Mouse (Mus musculus) myocyte (in vitro differentiated cells): ENCODE data around the gene Vmp1. TPM values are rescaled to one million over a fixed set of nuclear protein-coding genes. Genes with fewer than 3 reads are reported as not detected.
A peak's percentile ranks its signal among the peaks of the same experiment; 100 is the strongest.

Experiments used
- H3K27me3 ChIP-seq: one replicate; pipeline ENCODE4 v1.6.1; 2011; ENCODE audit not compliant: control insufficient read depth, insufficient read depth, insufficient read length
- H3K36me3 ChIP-seq: one replicate; pipeline ENCODE4 v1.6.1; 2011; ENCODE audit not compliant: control insufficient read depth, insufficient read depth
- H3K4me2 ChIP-seq: one replicate; pipeline ENCODE4 v1.6.1; 2011; ENCODE audit warnings: low read depth, control low read depth
- H3K4me3 ChIP-seq: one replicate; pipeline ENCODE4 v1.5.1; 2011; ENCODE audit warnings: mild to moderate bottlenecking, control low read depth, moderate library complexity
- H3K79me2 ChIP-seq: one replicate; pipeline ENCODE4 v1.6.1; 2011; ENCODE audit not compliant: control insufficient read depth, insufficient read depth
- H3ac ChIP-seq: one replicate; pipeline ENCODE4 v1.6.1; 2011; ENCODE audit not compliant: control insufficient read depth, insufficient read length
- CEBPB ChIP-seq: IDR thresholded peaks from 2 replicates; pipeline ENCODE4 v1.6.1; 2011; ENCODE audit warnings: mild to moderate bottlenecking, moderate library complexity; ENCODE audit not compliant: poor library complexity, insufficient read depth, severe bottlenecking
- E2F4 ChIP-seq: IDR thresholded peaks from one replicate; pipeline ENCODE4 v1.6.1; 2011; ENCODE audit warnings: mild to moderate bottlenecking, control low read depth, moderate library complexity; ENCODE audit not compliant: insufficient read depth
- MAX ChIP-seq: IDR thresholded peaks from one replicate; pipeline ENCODE4 v1.6.1; 2011; ENCODE audit warnings: low read depth, mild to moderate bottlenecking, control low read depth
- MYOD1 ChIP-seq, 3 experiments: IDR thresholded peaks; one replicate each; pipeline ENCODE4 v1.6.1; 2011; ENCODE audit warnings: control low read depth in 2 of 3, low read depth in 2 of 3, mild to moderate bottlenecking in 2 of 3, moderate library complexity in 1 of 3; ENCODE audit not compliant: insufficient read length in 2 of 3, control insufficient read depth in 1 of 3
- MYOG ChIP-seq, 3 experiments: IDR thresholded peaks; one replicate each; pipeline ENCODE4 v1.6.1; 2011; ENCODE audit warnings: control low read depth in 2 of 3, low read depth in 2 of 3, mild to moderate bottlenecking in 2 of 3; ENCODE audit not compliant: insufficient read length in 2 of 3, control insufficient read depth in 1 of 3, insufficient read depth in 1 of 3
- POLR2A ChIP-seq: IDR thresholded peaks from one replicate; pipeline ENCODE4 v1.6.1; 2011; ENCODE audit warnings: low read depth, mild to moderate bottlenecking, control low read depth, moderate library complexity; ENCODE audit not compliant: insufficient read length
- POLR2AphosphoS2 ChIP-seq: IDR thresholded peaks from one replicate; pipeline ENCODE4 v1.6.1; 2011; ENCODE audit warnings: low read depth, control low read depth; ENCODE audit not compliant: insufficient read length
- REST ChIP-seq: IDR thresholded peaks from one replicate; pipeline ENCODE4 v1.6.1; 2011; ENCODE audit warnings: mild to moderate bottlenecking, control low read depth, moderate library complexity; ENCODE audit not compliant: insufficient read depth, insufficient read length
- SRF ChIP-seq: IDR thresholded peaks from one replicate; pipeline ENCODE4 v1.6.1; 2011; ENCODE audit warnings: low read depth; ENCODE audit not compliant: control insufficient read depth, insufficient read length
- TCF12 ChIP-seq: IDR thresholded peaks from one replicate; pipeline ENCODE4 v1.6.1; 2011; ENCODE audit warnings: mild to moderate bottlenecking, control low read depth; ENCODE audit not compliant: poor library complexity, insufficient read depth, severe bottlenecking
- TCF3 ChIP-seq: IDR thresholded peaks from one replicate; pipeline ENCODE4 v1.6.1; 2011; ENCODE audit warnings: low read depth, control low read depth; ENCODE audit not compliant: insufficient read length
- USF1 ChIP-seq: IDR thresholded peaks from one replicate; pipeline ENCODE4 v1.6.1; 2011; ENCODE audit warnings: low read depth, mild to moderate bottlenecking, control low read depth, moderate library complexity
- polyA plus RNA-seq: library from polyadenylated mRNA; unstranded; fragments of >200 nt; fragmentation: generic; extraction: Trizol; gene quantifications from one replicate; pipeline ENCODE4 v1.2.1, GENCODE M21; 2012; ENCODE audit warnings: missing spikeins

Gene Vmp1
- polyA plus RNA-seq, 1 experiment, result 169 TPM

DNA sequence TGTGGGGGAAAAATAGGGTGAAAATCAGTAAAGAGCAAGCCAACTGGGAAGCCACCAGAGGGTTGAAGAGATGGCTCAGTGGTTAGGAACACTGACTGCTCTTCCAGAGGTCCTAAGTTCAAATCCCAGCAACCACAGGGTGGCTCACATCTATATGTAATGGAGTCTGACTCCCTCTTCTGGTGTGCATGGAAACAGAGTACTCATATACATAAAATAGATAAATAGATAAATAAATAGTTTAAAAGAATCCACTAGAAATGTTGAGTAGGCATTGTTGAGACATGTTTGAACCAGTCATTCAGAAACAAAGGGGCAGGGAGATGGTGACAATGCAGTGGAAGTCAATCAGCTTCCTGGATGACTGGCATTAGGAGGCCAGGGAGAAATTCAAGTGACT, 56.0 kb downstream of the Vmp1 start:
- no peaks in the 10 kb centered on the region for H3K27me3 ChIP-seq
- TF ChIP-seq E2F4, result no peak
- TF ChIP-seq MYOD1 (IDR thresholded peaks at IDR 0.05; ENCODE audit: control insufficient read depth in 1 of 3, insufficient read length in 2 of 3, low read depth in 2 of 3), result no peak
- TF ChIP-seq SRF, result no peak
- TF ChIP-seq TCF3, result no peak
- no peak for TF ChIP-seq MAX
- TF ChIP-seq USF1, result no peak
- TF ChIP-seq MYOG (IDR thresholded peaks at IDR 0.05; ENCODE audit: control insufficient read depth in 1 of 3, insufficient read depth in 1 of 3, insufficient read length in 2 of 3, low read depth in 2 of 3), result no peak
- no peak for TF ChIP-seq CEBPB
- TF ChIP-seq POLR2A, result no peak
- no peak for TF ChIP-seq REST
- TF ChIP-seq TCF12, result no peak
- no peak for TF ChIP-seq POLR2AphosphoS2
- peaks cover 39% of the 10 kb centered on the region for H3K79me2 ChIP-seq
- H3K4me3 ChIP-seq, result no peak overlapping the region
- peaks cover 12% of the 10 kb centered on the region for H3K36me3 ChIP-seq
- H3K4me2 ChIP-seq, result no peak overlapping the region
- no peak overlapping the region for H3ac ChIP-seq

DNA sequence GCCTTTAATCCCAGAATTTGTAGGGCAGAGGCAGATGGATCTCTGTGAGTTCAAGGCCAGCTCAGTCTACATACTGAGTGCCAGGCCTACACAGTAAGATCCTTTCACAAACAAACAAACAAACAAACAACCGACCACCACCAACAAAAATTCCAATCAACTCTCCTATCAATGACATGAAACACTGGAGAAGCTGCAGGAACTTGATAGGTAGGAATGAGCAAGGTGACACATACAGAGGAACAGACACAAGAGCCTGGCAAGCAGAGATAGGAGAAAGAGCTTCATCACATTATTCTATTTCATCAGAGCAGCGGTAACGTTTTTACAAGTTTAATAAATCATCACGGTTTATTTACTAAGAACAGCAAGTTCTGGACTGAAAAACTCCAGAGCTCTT, 56.9 kb downstream of the Vmp1 start:
- no peak for TF ChIP-seq SRF
- TF ChIP-seq CEBPB, result no peak
- TF ChIP-seq POLR2A, result no peak
- TF ChIP-seq MYOD1 (IDR thresholded peaks at IDR 0.05; ENCODE audit: control insufficient read depth in 1 of 3, insufficient read length in 2 of 3, low read depth in 2 of 3), result no peak
- TF ChIP-seq E2F4, result no peak
- TF ChIP-seq POLR2AphosphoS2, result no peak
- TF ChIP-seq MYOG (IDR thresholded peaks at IDR 0.05; ENCODE audit: control insufficient read depth in 1 of 3, insufficient read depth in 1 of 3, insufficient read length in 2 of 3, low read depth in 2 of 3), result no peak
- no peak for TF ChIP-seq TCF3
- no peak for TF ChIP-seq TCF12
- no peak for TF ChIP-seq USF1
- TF ChIP-seq REST, result no peak
- TF ChIP-seq MAX, result no peak
- Histone ChIP-seq H3K36me3 (peaks cover 3% of the 10 kb centered on the region), H3K4me3 (no peak overlapping the region), H3K4me2 (no peak overlapping the region), H3K27me3 (no peaks in the 10 kb centered on the region), H3K79me2 (peaks cover 42% of the 10 kb centered on the region), H3ac (no peak overlapping the region)

DNA sequence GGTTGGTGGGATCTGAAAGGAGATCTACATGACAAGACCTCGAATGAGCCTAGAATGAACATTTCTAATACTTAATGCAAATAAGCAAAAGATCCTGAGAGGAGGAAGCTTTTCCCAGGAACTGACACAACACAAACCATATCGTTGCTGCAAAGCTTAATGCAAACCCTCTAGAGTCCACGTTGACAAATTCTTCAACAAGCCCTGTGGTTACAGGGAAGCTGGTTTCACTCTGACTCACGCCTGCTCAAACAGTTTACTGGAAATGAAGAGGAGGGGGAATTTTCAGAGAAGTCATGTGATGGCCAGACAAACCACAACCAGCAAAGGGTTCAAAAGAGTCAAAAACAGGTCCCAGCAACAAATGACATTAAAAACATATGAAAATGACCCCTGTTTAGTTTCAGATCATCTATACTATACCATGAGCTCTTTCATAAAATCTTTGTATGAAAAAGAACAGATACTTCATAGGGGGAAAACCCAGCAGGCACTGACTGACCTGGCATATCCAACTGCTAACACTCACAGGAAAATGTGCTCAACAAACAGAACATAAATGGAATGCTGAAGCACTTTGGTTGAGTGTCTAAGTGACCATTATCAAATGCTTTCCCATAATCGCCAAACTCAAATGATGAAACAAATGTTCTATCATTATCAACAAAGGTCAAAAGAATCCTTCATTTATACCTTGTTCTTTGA, 59.2 kb downstream of the Vmp1 start:
- H3K36me3 ChIP-seq, result no peaks in the 10 kb centered on the region
- no peak overlapping the region for H3K4me3 ChIP-seq
- no peak for TF ChIP-seq E2F4
- TF ChIP-seq REST, result no peak
- TF ChIP-seq CEBPB, result peak; percentile 58
- no peak for TF ChIP-seq MYOG (IDR thresholded peaks at IDR 0.05; ENCODE audit: control insufficient read depth in 1 of 3, insufficient read depth in 1 of 3, insufficient read length in 2 of 3, low read depth in 2 of 3)
- peak; percentile 98 for TF ChIP-seq USF1
- no peak for TF ChIP-seq TCF12
- no peaks in the 10 kb centered on the region for H3K27me3 ChIP-seq
- H3ac ChIP-seq, result no peak overlapping the region
- peaks cover 62% of the 10 kb centered on the region for H3K79me2 ChIP-seq
- peak overlapping the region; percentile 82 for H3K4me2 ChIP-seq

- H3K4me3 ChIP-seq, result no peak overlapping the region
- no peaks in the 10 kb centered on the region for H3K27me3 ChIP-seq
- TF ChIP-seq MAX (no peak), USF1 (no peak), TCF12 (peak; percentile 37), SRF (no peak), MYOG (IDR thresholded peaks at IDR 0.05; ENCODE audit: control insufficient read depth in 1 of 3, insufficient read depth in 1 of 3, insufficient read length in 2 of 3, low read depth in 2 of 3) (peak; percentile 12 to 65 (median 48)), CEBPB (no peak), TCF3 (no peak), REST (no peak), POLR2A (no peak), POLR2AphosphoS2 (no peak), MYOD1 (IDR thresholded peaks at IDR 0.05; ENCODE audit: control insufficient read depth in 1 of 3, insufficient read length in 2 of 3, low read depth in 2 of 3) (peak in 2 of 3 experiments; percentile 58 to 75), E2F4 (no peak)
- H3K79me2 ChIP-seq, result peaks cover 63% of the 10 kb centered on the region
- H3ac ChIP-seq, result no peak overlapping the region
- peak overlapping the region; percentile 82 for H3K4me2 ChIP-seq
- H3K36me3 ChIP-seq, result no peaks in the 10 kb centered on the region
Observed at GRCm38 (mm10) chr11:86623402-86624010, 60.1 kb downstream of the Vmp1 start.
